9 mouse cellular contexts compared by ENCODE assay signal in genomic region chr5:86850104-86850503, GRCm38 (mm10). TPM values are rescaled to one million over a fixed set of nuclear protein-coding genes. Genes with fewer than 3 reads are reported as not detected.
A peak's percentile ranks its signal among the peaks of the same experiment; 100 is the strongest.
DNase-seq lines count a peak whose midpoint lies in the region; ATAC-seq lines count a peak whose summit lies in the region.
"Had no signal": no experiment of that assay in that cellular context is flagged by ENCODE, and none has a peak within 500 bp of the region (broad histone marks: within the 10 kb centered on the region; RNA-seq: fewer than 3 reads in every experiment).

No protein-coding gene starts in this region.

- H3K27ac ChIP-seq in stomach, embryonic 16.5 days (ENCODE audit: low read length), result no peak overlapping the region

- no peak overlapping the region for H3K4me2 ChIP-seq in stomach, embryonic 16.5 days (ENCODE audit: low read depth, low read length)

- no peak overlapping the region for H3K4me3 ChIP-seq in stomach, embryonic 16.5 days (replicated peaks; ENCODE audit: low read length)

- no peaks in the 10 kb centered on the region for H3K4me1 ChIP-seq in stomach, embryonic 16.5 days (ENCODE audit: control insufficient read depth, insufficient read depth, low read length)

- DNase-seq in kidney, adult 9 months, result peak; percentile 34
- no peak for DNase-seq in kidney, adult 18-20 months
- peak; percentile 58 for DNase-seq in brain, adult 2 months (ENCODE audit: low read depth, low spot score)
- DNase-seq in kidney, postnatal 14 days, result peak; percentile 24
- DNase-seq in gastrocnemius, postnatal 4 days (ENCODE audit: low spot score in 2 of 2), result no peak
- no peak for DNase-seq in adrenal gland, postnatal 4 days (ENCODE audit: low spot score in 2 of 2)

- no peak overlapping the region for H3K9ac ChIP-seq in stomach, embryonic 16.5 days (ENCODE audit: low read length)

- H3K27me3 ChIP-seq in stomach, embryonic 16.5 days (ENCODE audit: control insufficient read depth, insufficient read depth, low read length), result no peaks in the 10 kb centered on the region

- no peaks in the 10 kb centered on the region for H3K36me3 ChIP-seq in stomach, embryonic 16.5 days (ENCODE audit: control insufficient read depth, insufficient read depth, low read length)

- no peaks in the 10 kb centered on the region for H3K9me3 ChIP-seq in stomach, embryonic 16.5 days (replicated peaks; ENCODE audit: control insufficient read depth, low read length)

- ATAC-seq in CD4-positive, CD25-positive, alpha-beta regulatory T cell, adult 4 months, result peak; percentile 53
- 0 out of 2 replicates have a peak, but pooled peaks have one; percentile 29 for ATAC-seq in stomach, embryonic 16.5 days (ENCODE audit: insufficient read depth, low FRiP score)

RNA-seq across cellular contexts. Expression of gene Ythdc1, which starts 46.1 kb away (rescaled TPM):
- polyA plus RNA-seq in CD4-positive, CD25-positive, alpha-beta regulatory T cell, adult 4 months (2017; shearing (Covaris generic)), result 10 to 100 TPM; 74.9 to 83.7 TPM
- polyA plus RNA-seq in stomach, embryonic 16.5 days (2015; fragmentation: Nextera tagmentation; extraction: Ambion mirVana), result 29.9 and 34.6 TPM in 2 replicates
- total RNA-seq in gastrocnemius, postnatal 4 days (2021), result 10 to 100 TPM; 41.0 to 47.5 TPM
- 10 to 100 TPM; 66.9 to 75.8 TPM for total RNA-seq in adrenal gland, postnatal 4 days (2021)

RNA-seq across cellular contexts. Expression of gene Ugt2b34, which starts 56.6 kb away (rescaled TPM):
- not detected for polyA plus RNA-seq in CD4-positive, CD25-positive, alpha-beta regulatory T cell, adult 4 months (2017; shearing (Covaris generic))
- polyA plus RNA-seq in stomach, embryonic 16.5 days (2015; fragmentation: Nextera tagmentation; extraction: Ambion mirVana), result 77.0 and 80.9 TPM in 2 replicates
- total RNA-seq in gastrocnemius, postnatal 4 days (2021), result under 1 TPM in 1 of 2 experiments, not detected in 1; 0.31 TPM
- 10 to 100 TPM in 1 of 2 experiments, 1 to 10 TPM in 1; 3.1 to 13.0 TPM for total RNA-seq in adrenal gland, postnatal 4 days (2021)
- total RNA-seq: layer of hippocampus, postnatal 14 days had no signal

Comparison
In these comparisons a context has a peak if more than half of its experiments do, and no peak if none do; other contexts are left out.
1. DNase-seq: peak in kidney, adult 9 months (single experiment), brain, adult 2 months (single experiment) and kidney, postnatal 14 days (single experiment); none in kidney, adult 18-20 months (single experiment), gastrocnemius, postnatal 4 days (0 of 2) and adrenal gland, postnatal 4 days (0 of 2).